Comparison of ENCODE assay signal across 18 mouse cellular contexts in the genomic region with DNA sequence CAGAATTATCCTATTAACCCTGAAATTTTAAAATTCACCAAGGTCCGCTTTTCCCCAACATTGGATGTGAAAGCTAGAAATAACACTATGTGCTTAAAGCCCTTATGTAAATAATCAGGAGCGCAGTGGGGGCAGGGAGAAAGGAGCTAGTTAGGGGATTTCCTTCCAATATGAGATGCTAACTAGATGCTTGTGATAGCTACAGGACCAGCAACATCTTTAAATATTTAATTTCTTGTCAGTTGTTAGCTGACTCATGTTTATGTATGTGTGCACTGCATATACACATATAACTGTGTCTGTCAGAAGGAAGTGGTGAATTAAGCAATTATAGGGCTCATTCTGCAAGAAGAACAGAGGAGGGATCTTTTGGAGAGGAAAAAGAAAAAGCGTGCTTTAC.
DNase-seq lines count a peak whose midpoint lies in the region; ATAC-seq lines count a peak whose summit lies in the region.
"Had no signal": no experiment of that assay in that cellular context is flagged by ENCODE, and none has a peak within 500 bp of the region (broad histone marks: within the 10 kb centered on the region; RNA-seq: fewer than 3 reads in every experiment).

No protein-coding gene starts in this region.

- H3K4me1 ChIP-seq in heart, embryonic 13.5 days, result peaks cover 50% of the 10 kb centered on the region

- H3K36me3 ChIP-seq in heart, embryonic 13.5 days, result no peaks in the 10 kb centered on the region
- H3K36me3 ChIP-seq: liver, embryonic 12.5 days; neural tube, embryonic 13.5 days had no signal

- H3K27ac ChIP-seq in heart, embryonic 13.5 days (replicated peaks), result peak overlapping the region; percentile 38; the same call in 1 of the 2 replicates
- H3K27ac ChIP-seq: liver, embryonic 12.5 days; neural tube, embryonic 13.5 days had no signal

- no peak overlapping the region for H3K9ac ChIP-seq in heart, embryonic 13.5 days
- H3K9ac ChIP-seq: liver, embryonic 12.5 days; neural tube, embryonic 13.5 days had no signal

- DNase-seq in heart, adult 8-10 months (ENCODE audit: low spot score), result no peak
- peak; percentile 54 for DNase-seq in 416B (ENCODE audit: low read depth)
- DNase-seq in Muller cell, postnatal 12 days (ENCODE audit: inconsistent ontology term), result no peak
- DNase-seq in gastrocnemius, postnatal 14 days, result no peak
- DNase-seq: gastrocnemius, postnatal 25 days; kidney, adult 8-10 months; kidney, postnatal 4 days; layer of hippocampus, postnatal 36 days; lung, postnatal 14 days; right cerebral cortex, postnatal 4 days; thymus, adult 18-20 months had no signal

- no peak for ATAC-seq in heart, embryonic 13.5 days (ENCODE audit: extremely low read depth, insufficient number of reproducible peaks, low FRiP score, low TSS enrichment)
- peak; percentile 34 for ATAC-seq in CD4-positive, CD25-positive, alpha-beta regulatory T cell, adult 4 months
- 0 out of 2 replicates have a peak, but pooled peaks have one; percentile 33 for ATAC-seq in megakaryocyte, adult 5-6 weeks (ENCODE audit: poor library complexity, severe bottlenecking)
- ATAC-seq: activated CD4-positive, CD25-positive, alpha-beta regulatory T cell, adult 4 months; hindbrain, postnatal 0 days; liver, embryonic 12.5 days had no signal

- no peak overlapping the region for H3K4me2 ChIP-seq in heart, embryonic 13.5 days
- H3K4me2 ChIP-seq: liver, embryonic 12.5 days; neural tube, embryonic 13.5 days had no signal

- intact Hi-C loops in gastrocnemius, postnatal 14 days (cut with DNase I; ENCODE audit: low total_unique reads), result no loop called here

- no peak overlapping the region for H3K4me3 ChIP-seq in heart, embryonic 13.5 days
- H3K4me3 ChIP-seq: liver, embryonic 12.5 days; neural tube, embryonic 13.5 days had no signal

- no peaks in the 10 kb centered on the region for H3K27me3 ChIP-seq in heart, embryonic 13.5 days (replicated peaks)
- H3K27me3 ChIP-seq: liver, embryonic 12.5 days; neural tube, embryonic 13.5 days had no signal

- WGBS in heart, embryonic 13.5 days, result 86% methylated on average over 3 of the region's 3 CpGs

- H3K9me3 ChIP-seq in heart, embryonic 13.5 days, result no peaks in the 10 kb centered on the region
- H3K9me3 ChIP-seq: liver, embryonic 12.5 days; neural tube, embryonic 13.5 days had no signal
